ENCODE assay signal across 13 mouse cellular contexts in genomic region chr7:34972990-34973440, GRCm38 (mm10).
DNase-seq lines count a peak whose midpoint lies in the region; ATAC-seq and TF ChIP-seq lines count a peak whose summit lies in the region.
"Had no signal": no experiment of that assay in that cellular context is flagged by ENCODE, and none has a peak within 500 bp of the region (broad histone marks: within the 10 kb centered on the region; RNA-seq: fewer than 3 reads in every experiment).

No protein-coding gene starts in this region.

- H3K27ac ChIP-seq in heart, embryonic 10.5 days: peak overlapping the region; percentile 49; the same call in 1 of the 2 replicates
- H3K27ac ChIP-seq in midbrain, embryonic 11.5 days (ENCODE audit: low read depth, low read length): no peak overlapping the region
- H3K27ac ChIP-seq in midbrain, postnatal 0 days (ENCODE audit: low read depth, low read length): no peak overlapping the region
- peak overlapping the region; percentile 73 for H3K27ac ChIP-seq in limb, embryonic 12.5 days
- H3K27ac ChIP-seq: liver, embryonic 14.5 days had no signal

- 54% methylated on average over 4 of the region's 4 CpGs for WGBS in heart, embryonic 10.5 days
- 68% methylated on average over 4 of the region's 4 CpGs for WGBS in midbrain, embryonic 11.5 days
- 57% methylated on average over 4 of the region's 4 CpGs for WGBS in midbrain, postnatal 0 days
- 35% methylated on average over 4 of the region's 4 CpGs for WGBS in limb, embryonic 12.5 days

- H3K4me3 ChIP-seq in heart, embryonic 10.5 days: no peak overlapping the region
- H3K4me3 ChIP-seq in midbrain, embryonic 11.5 days (ENCODE audit: low read depth, low read length): no peak overlapping the region
- no peak overlapping the region for H3K4me3 ChIP-seq in midbrain, postnatal 0 days (ENCODE audit: low read depth, low read length)
- H3K4me3 ChIP-seq in limb, embryonic 12.5 days (replicated peaks): no peak overlapping the region

- H3K9me3 ChIP-seq in heart, embryonic 10.5 days: no peaks in the 10 kb centered on the region
- H3K9me3 ChIP-seq in midbrain, embryonic 11.5 days (ENCODE audit: control insufficient read depth, low read length): no peaks in the 10 kb centered on the region
- H3K9me3 ChIP-seq in midbrain, postnatal 0 days (ENCODE audit: low read length): no peaks in the 10 kb centered on the region
- H3K9me3 ChIP-seq in limb, embryonic 12.5 days: no peaks in the 10 kb centered on the region

- TF ChIP-seq POLR2A in brain, embryonic 14.5 days (IDR thresholded peaks at IDR 0.05; ENCODE audit: borderline replicate concordance, extremely low read depth, insufficient read depth, insufficient read length, poor library complexity, severe bottlenecking): no peak

- no peak overlapping the region for H3K4me2 ChIP-seq in midbrain, embryonic 11.5 days
- no peak overlapping the region for H3K4me2 ChIP-seq in midbrain, postnatal 0 days (ENCODE audit: low read depth, low read length, poor library complexity, severe bottlenecking)
- no peak overlapping the region for H3K4me2 ChIP-seq in limb, embryonic 12.5 days

- DNase-seq in heart, embryonic 10.5 days (ENCODE audit: low spot score): no peak
- DNase-seq in heart, adult 9 months (ENCODE audit: low spot score in 2 of 2): no peak
- DNase-seq in midbrain, embryonic 11.5 days (ENCODE audit: low spot score, missing footprints): no peak
- DNase-seq in midbrain, postnatal 0 days (ENCODE audit: low spot score): no peak
- DNase-seq in brain, embryonic 14.5 days (ENCODE audit: low read depth): peak; percentile 44
- DNase-seq in cerebellum, postnatal 25 days: no peak
- no peak for DNase-seq in cerebellum, postnatal 4 days (ENCODE audit: low spot score in 2 of 2)
- DNase-seq: adrenal gland, adult 8-10 months; cerebellum, adult 9-11 months; forebrain, postnatal 0 days; thymus, postnatal 36 days had no signal

- no peak overlapping the region for H3K9ac ChIP-seq in midbrain, embryonic 11.5 days (ENCODE audit: low read length)
- H3K9ac ChIP-seq in midbrain, postnatal 0 days (replicated peaks; ENCODE audit: low read length, poor library complexity, severe bottlenecking): no peak overlapping the region
- no peak overlapping the region for H3K9ac ChIP-seq in limb, embryonic 12.5 days (replicated peaks)
- H3K9ac ChIP-seq: forebrain, postnatal 0 days; liver, embryonic 14.5 days had no signal

- H3K4me1 ChIP-seq in heart, embryonic 10.5 days: peaks cover 23% of the 10 kb centered on the region
- H3K4me1 ChIP-seq in midbrain, embryonic 11.5 days (ENCODE audit: control insufficient read depth, insufficient read depth, low read length): peaks cover 2% of the 10 kb centered on the region; the same call in 1 of the 2 replicates
- H3K4me1 ChIP-seq in midbrain, postnatal 0 days (ENCODE audit: insufficient read depth, low read length): no peaks in the 10 kb centered on the region
- H3K4me1 ChIP-seq in limb, embryonic 12.5 days (replicated peaks): peaks cover 47% of the 10 kb centered on the region

- 0 out of 2 replicates have a peak, but pooled peaks have one; percentile 58 for ATAC-seq in midbrain, embryonic 11.5 days (ENCODE audit: low FRiP score)
- no peak; the same call in 1 of the 2 replicates for ATAC-seq in midbrain, postnatal 0 days (ENCODE audit: low FRiP score)
- ATAC-seq in limb, embryonic 12.5 days (ENCODE audit: insufficient number of reproducible peaks, insufficient read depth, low FRiP score, low TSS enrichment, low read depth): no peak
- ATAC-seq: forebrain, postnatal 0 days had no signal

- no peaks in the 10 kb centered on the region for H3K27me3 ChIP-seq in heart, embryonic 10.5 days (ENCODE audit: insufficient read depth, poor library complexity, severe bottlenecking)
- no peaks in the 10 kb centered on the region for H3K27me3 ChIP-seq in midbrain, embryonic 11.5 days (ENCODE audit: control insufficient read depth, insufficient read depth, low read length)
- H3K27me3 ChIP-seq in midbrain, postnatal 0 days (ENCODE audit: insufficient read depth, low read length): no peaks in the 10 kb centered on the region
- no peaks in the 10 kb centered on the region for H3K27me3 ChIP-seq in limb, embryonic 12.5 days

- peaks cover 32% of the 10 kb centered on the region for H3K36me3 ChIP-seq in heart, embryonic 10.5 days
- H3K36me3 ChIP-seq in midbrain, embryonic 11.5 days (ENCODE audit: control insufficient read depth, insufficient read depth, low read length): no peaks in the 10 kb centered on the region
- H3K36me3 ChIP-seq in midbrain, postnatal 0 days (ENCODE audit: insufficient read depth, low read length): no peaks in the 10 kb centered on the region
- H3K36me3 ChIP-seq in limb, embryonic 12.5 days: peaks cover 16% of the 10 kb centered on the region

- TF ChIP-seq CTCF in midbrain, postnatal 0 days (IDR thresholded peaks at IDR 0.05): no peak
- no peak for TF ChIP-seq CTCF in brain, embryonic 14.5 days (IDR thresholded peaks at IDR 0.05; ENCODE audit: borderline replicate concordance, extremely low read depth, insufficient read depth, insufficient read length)

Comparison
In these comparisons a context has a peak if more than half of its experiments do, and no peak if none do; other contexts are left out.
1. H3K27ac ChIP-seq: peak in heart, embryonic 10.5 days (single experiment) and limb, embryonic 12.5 days (single experiment); none in midbrain, embryonic 11.5 days (single experiment) and midbrain, postnatal 0 days (single experiment).